Mouse (Mus musculus): ENCODE data around the gene Cubn.

The Cubn gene

DNA sequence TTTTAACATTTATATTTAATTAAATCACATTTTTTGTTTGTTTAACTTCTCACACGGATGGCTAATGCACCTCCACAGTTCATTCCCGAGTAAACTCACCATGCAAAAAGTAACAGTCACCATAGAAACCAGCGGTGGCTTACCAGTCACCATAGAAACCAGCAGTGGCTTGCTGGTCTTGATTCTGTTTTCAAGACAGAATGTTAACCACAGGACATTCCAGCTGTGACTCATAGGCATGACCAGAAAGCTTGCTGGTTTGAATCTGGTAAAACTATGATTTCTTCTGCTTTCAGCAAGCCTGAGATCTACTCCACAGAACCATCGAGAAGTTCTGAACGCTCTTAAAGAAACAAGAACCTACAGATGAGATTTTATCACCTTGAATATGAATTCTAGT is 84.3 kb downstream of the Cubn start:
- peak; percentile 75 for DNase-seq (ENCODE audit: low spot score)

DNA sequence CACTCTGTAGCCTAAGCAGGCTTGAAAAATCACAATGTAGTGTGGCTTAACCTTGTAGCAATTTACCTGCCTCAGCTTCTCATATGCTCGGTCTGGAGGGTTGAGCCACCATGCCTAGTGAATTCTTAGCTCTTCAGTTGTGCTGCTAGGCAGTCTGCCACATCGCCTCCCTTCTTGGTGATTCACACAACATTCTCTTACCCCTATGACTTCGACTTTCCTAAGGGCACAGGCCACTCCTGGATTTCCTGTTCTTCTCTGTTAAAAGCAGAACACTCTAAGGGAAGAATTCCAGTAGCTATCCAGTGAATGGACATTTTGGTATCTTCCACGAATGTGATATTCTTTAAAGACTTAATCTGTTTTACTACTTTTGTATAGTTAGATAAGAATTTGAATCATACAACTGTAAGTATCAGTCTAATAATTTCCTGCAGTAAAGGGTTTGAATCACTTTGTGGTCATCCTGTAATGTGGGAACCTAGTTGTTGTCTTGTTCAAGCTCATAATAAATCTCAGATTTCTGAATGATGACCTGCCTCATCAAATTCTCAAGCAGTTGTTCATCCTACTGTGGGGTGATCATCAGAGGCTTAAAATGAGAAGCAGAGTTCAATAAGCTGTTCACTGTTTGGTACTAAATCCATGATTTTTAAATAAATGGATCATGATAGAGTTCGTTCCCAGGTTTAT is 86.5 kb downstream of the Cubn start:
- DNase-seq (ENCODE audit: low spot score), result peak; percentile 45

DNA sequence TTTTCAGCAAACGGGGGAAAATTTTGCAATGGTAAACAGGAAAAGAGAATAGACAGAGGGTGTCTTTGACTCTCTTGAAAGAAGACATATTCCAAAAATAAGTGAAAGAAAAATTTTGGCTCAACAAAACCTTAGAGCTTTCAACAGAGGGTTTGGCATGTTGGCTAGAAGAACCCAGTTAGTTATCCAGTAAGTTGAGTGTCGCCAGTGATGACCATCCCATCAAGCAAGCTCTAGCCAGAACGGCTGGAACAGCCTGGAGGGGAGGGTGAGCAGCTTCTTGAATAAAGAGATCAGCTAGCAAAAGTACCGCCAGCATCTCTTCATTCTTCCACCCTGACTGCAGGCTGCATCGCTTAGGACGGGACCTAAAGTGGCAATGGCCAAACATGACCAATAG is 90.8 kb downstream of the Cubn start:
- DNase-seq (ENCODE audit: low spot score), result no peak

DNA sequence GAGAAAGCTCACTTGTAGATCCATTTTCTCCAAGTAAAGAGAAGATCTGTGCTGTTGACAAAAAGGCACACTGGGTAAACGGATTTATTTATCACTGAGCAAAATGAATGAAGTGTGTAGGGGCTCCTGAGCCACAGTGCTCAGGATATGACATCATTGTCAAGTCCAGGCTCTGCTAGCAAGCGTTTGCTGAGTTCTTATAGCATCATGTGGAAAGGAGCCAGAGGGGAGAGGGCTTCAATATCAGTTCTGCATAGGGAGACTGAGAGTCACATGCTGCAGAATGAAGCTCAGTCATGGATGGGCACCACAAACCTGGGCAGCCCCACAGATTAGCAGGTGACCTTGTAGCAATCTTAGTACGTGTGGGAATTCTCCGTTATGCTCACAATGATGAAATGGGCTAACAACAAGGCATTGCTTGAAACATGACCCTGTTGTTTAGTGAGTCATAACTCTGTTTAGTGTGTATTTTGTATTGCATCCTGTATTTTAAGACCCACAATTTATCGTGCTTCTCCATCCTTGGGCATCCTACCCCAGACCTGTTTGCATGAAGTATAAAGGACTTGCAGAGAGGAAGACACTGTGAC is 92.0 kb downstream of the Cubn start:
- no peak for DNase-seq (ENCODE audit: low spot score)

DNA sequence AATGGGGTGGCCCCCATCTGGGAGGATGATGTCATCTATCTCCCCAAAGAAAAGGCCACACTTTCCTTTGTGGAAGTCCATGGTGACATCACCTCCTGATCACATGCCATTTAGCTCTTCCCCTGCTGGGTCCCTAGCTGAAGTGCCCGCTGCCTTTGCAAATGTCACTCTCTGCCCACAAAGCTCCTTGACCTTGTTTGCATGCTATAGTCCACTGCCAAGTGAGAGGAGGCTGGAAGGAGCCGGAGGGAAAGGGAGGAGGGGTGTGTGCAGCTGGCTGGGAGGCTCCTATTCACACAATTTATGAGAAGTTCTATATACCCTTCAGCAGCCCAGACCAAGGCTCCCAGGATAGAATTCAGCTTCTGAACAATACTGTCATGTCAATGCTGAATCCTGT is 92.7 kb downstream of the Cubn start:
- DNase-seq (ENCODE audit: low spot score), result peak; percentile 82

DNA sequence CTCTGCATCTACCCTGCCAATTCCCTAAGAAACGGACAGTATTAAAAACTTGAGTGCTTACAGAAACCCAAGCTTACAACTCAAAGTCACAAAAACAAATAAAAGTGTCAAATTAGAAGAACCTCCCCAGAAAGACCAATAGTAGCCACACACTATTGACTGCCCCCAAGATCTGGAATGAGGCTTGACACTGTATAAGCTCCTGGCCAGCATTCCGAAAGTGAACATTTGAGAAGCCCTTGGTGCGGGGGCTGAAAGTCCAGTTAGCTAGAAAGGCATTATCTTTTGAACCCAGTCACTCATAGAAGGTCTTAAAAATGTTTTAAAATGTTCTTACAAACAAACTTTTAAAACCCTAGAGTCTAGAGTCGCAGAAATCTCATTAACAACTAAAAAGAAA is 93.1 kb downstream of the Cubn start:
- DNase-seq (ENCODE audit: low spot score), result no peak

DNA sequence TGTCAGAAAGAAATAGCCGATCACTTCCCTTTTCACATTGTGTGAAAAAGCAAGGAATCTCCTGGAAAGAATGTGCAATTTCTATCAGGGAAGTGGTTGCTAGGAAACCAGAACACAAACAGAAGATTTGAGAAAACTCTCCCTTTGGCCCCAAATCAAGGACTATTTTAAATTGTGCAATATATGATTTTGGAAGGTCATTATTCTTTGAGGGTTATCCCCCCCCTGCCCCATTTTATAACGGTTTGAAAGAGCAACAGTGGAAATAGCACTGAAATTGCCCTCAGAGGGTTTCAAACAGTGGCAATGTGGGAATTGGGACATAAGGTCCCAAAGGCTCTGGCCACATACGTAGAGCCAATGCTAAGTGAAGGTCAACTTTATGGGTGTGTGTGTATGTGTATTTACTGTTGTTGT is 95.5 kb downstream of the Cubn start:
- DNase-seq (ENCODE audit: low spot score), result peak; percentile 84

DNA sequence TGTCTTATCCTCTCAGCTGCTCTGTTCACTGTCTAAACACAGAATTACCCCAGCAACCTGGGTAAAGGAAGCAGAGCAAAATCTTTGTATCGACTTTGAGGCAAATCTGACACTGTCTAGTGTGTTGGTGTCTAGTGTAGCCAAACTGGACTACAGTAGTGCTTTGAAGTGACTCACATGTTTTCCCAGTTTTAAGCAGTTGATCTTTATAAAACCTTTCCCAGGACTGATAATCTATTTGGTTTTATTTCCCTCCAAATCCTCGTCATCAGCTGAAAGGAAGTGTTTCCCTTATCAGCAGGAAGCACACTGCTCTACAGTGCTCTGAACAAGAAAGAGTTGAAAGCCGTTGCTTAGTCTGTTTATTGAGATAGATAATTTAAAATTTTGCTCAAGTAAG is 100.6 kb downstream of the Cubn start:
- DNase-seq (ENCODE audit: low spot score), result no peak

DNA sequence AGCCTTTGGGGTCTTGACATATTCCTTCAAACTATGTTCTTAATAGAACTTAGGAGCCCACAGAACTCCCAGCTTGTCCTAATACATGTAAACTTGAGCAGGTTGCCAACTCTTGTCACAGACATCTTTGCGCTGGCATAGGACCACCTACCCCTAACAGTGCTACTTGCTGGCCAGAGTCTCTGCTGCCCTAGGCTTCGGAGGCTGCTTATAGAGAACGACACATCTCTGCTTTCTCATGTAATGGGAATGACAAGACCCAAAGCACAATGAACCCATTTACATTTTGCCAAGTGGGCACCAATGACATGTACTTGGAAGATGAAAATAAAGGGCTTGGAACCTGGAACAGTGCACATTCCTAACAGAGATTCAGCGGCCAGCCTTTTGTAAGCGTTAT is 105.0 kb downstream of the Cubn start:
- no peak for DNase-seq (ENCODE audit: low spot score)

DNA sequence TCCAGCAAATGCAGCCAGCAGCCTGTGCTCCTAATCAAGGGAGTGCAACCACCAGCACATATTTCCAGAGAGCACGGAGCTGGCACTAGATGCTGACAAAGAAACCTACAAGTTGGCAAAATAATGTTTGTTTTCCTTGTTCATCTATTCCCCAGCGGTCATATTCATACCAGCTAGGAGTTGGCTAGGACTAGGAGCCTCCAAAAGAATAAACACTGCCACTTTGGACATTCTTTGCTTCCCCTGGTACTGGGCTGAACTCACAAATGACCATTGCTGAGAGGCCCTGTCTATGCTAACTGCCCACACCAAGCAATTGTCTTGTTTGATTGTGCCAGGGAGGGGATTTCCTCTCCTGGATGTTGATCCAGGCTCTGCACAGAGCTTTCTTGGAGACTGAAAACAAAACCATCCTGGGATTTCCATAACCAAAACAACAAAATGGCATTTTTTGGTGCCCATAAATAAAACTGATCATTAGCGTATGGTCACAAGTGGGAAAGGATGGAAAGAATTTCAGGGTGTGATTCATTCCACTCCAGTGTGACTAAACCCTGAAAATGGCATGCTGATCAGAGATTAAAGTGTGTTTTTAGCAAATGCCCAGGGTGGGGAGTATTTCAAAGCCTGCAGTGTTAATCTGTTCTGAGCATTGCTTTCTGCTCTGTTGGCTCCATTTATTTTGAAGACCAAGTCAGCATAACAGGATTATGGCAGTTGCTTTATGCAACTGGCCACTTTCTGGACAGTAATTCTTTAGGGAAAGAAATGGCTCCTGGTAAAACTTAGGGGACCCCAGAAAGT is 105.9 kb downstream of the Cubn start:
- peak; percentile 83 for DNase-seq (ENCODE audit: low spot score)

DNA sequence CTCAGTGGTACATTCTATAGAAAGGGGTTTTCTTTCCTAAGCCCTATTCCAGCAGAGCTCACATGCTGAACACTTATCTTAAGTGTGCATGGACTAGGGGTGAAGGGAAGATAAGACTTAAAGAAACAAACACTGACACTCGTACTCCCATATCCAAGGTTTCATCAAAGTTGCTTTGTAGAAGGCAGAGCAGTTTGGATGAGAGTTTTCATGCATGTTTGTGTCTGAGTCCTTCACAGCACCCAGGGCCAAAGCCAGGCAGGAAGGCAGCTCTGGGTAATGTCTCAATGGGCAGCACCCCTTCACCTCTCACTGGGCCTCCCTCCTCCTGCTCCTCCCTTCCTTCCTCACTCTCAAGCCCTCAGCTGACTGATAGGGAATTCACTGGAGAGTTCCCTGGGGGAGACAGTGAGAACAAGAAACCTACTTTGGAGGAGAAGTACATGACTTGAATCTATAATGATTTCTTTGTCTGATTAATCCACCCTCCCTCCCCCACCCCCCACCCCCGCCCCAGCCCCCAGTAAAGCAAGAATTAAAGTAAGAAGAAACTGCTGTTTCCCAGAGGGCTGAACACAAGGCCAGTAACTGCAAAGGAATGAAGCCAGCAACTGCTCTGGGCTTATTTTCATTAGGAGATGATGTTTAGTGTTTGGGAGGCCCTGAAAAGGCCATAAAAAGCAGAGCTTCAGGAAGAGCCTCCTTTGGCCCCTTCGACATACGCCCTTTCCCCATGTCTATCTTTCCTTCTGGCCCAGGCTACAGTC is 106.7 kb downstream of the Cubn start:
- DNase-seq (ENCODE audit: low spot score), result peak; percentile 68

DNA sequence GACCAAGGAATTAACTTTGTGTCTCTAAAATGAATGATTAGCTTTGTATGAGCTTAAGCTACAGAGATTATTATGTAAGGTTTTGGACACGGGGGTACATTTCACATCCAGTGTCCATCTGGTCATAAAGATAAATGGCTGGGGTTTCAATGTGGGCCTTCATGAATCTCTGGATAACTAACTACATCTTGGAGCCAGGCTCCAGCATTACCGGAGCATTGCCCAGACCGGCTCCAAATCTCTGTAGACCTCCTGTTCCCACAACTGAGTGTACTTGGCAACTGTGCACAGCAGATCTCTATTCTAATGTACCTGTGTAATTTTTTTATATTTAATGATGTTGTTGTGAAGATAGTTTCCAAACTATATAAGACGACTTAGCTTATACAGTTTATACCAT is 115.4 kb downstream of the Cubn start:
- no peak for DNase-seq (ENCODE audit: low spot score)

DNA sequence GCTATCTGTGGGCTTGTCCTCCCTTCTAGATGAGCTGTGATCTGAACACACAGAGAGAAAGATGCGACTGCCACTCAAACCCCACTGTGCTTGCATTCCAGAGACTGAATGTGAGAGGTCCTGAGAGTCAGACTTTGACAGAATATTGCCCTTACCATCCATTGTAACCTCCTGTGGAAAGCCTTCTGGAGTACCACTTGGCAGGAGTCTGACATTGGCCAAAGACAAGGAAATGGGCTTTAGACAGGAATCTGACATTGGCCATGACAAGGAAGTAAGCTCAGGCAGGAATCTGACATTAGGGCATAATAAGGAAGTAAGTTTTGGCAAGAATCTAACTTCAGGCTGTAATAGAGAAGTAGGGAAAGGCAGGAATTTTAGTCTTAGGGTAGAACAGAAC is 118.3 kb downstream of the Cubn start:
- DNase-seq (ENCODE audit: low spot score), result no peak

DNA sequence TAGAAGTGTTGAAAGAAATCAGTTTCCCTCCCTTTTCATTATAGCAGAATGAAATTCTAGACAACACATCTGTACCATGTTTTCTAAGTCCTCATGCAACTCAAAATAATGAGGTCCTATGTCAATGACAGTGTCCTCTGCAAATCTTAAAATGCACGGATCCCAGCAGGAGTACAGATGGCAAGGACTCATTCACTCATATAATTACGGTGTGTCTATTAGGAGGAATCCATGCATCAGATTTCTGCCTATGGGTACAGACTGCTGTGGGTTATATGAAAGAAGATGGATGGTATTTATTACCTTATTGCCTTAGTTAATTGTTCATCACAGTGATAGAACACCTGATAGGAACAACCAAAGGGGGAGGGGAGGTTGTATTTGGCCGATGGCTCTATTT is 118.8 kb downstream of the Cubn start:
- DNase-seq (ENCODE audit: low spot score), result no peak

DNA sequence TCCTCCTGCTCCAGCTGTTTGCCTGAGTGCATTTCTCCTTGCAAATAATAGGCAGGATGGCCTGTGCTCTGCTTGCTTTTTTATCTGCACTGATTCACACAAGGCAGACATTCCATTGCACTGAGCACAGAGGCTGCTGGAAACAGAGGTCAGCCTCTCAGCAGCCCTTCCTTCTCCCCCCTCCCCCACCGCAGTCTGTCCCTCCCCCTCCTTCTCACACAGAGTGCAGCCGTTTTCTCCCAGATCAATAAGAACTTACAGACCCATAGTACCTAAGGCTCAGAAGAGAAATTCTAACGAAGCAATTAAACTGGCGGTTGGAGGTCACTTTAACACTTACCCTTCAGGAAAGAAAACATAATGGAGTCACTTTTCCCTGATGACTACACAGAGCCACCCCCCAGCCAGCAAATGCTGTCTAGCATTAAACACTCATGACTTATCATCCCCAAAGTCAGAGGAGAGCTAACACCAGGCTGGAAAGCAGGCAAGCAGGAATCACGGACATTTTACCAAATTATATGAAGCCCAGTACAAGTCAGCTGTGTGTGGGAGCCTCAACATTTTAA is 119.3 kb downstream of the Cubn start:
- DNase-seq (ENCODE audit: low spot score), result peak; percentile 79

DNA sequence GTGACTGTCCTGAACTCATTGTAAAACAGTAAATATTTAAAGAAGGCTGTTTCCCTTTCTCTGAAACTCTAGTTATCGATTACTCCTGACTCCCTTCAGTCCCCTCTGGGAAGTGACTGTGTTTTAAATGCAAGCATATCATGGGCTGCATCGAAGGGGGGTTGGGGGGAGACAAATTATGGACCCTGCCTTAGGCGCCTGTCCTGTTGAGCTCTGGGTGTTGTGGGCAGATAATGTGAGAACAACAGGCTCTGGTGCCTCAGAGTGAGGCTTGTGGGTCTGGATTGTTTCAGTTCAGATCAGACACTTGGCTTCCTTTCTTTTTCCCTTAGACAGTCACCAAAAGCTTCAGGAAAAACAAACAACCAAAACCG is 119.8 kb downstream of the Cubn start:
- peak; percentile 59 for DNase-seq (ENCODE audit: low spot score)

DNA sequence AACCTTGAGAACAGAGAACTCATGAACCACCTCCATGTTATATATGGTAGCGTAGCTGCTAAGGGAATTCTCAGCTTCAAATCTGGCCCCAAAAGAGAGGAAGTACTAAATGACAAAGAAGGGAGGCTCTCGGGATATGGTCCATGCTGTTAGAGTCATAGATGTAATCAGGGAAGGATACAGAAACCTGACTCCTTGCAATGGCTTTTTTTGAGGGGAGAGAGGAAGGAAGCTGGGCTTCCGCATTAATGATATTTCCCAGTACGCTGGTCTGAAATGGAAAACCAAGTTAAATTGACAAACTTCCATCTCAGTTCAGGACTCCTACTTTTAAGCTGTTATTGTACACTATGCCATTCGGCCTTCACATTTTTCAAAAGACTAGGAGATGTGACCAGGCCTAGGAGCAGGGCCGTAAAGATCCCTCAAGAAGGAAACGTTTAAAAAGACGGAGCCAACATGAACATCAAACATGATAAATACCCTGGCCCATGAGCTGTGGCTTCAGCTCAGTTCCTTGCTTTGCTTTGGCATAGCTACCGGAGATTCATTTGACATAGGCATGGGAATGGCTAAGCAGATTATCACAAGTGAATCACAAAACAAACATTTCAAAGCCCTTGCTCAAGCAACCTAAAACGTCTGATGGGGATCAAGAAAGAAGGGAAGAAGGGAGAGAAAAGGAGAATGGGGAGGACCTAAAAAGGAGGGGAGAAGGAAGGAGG is 120.4 kb downstream of the Cubn start:
- peak; percentile 46 for DNase-seq (ENCODE audit: low spot score)

DNA sequence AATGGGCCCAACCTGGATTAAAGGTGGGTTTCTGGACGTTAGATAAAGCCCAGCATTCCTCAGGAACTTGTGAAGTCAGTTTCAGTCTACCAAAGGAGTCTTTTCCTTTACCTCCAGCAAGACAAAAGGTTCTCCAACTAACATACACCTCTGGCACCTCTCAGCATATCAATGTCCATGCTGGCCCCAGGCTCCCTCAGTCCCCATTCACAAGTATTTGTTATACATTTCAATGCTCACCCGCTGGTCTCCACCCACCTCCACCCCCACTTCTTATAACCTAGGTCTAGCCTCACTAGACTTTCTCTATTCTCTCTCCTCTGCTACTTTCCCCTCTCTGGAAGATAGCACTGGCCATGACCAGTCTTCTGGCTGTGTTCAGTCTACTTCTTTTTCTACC is 121.1 kb downstream of the Cubn start:
- DNase-seq (ENCODE audit: low spot score), result no peak

DNA sequence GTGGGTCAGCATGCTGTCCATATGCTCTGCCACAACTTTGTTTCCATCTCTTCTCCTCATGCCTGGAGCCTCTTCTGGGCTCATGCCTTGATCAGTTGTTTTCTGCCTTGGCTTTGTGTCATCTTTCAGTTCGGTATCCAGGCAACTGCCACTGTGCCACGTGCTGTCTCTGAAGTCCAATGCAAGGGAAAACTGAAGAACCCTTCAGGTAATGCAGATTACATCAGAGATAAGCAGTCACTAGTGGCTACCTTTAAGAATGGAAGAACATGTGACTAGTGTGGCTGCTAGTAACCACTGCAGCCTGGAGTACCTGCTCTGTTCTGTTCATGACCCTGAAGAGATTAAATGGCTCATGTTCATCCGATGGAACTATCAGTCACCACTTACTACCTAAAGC is 123.1 kb downstream of the Cubn start:
- no peak for DNase-seq (ENCODE audit: low spot score)

DNA sequence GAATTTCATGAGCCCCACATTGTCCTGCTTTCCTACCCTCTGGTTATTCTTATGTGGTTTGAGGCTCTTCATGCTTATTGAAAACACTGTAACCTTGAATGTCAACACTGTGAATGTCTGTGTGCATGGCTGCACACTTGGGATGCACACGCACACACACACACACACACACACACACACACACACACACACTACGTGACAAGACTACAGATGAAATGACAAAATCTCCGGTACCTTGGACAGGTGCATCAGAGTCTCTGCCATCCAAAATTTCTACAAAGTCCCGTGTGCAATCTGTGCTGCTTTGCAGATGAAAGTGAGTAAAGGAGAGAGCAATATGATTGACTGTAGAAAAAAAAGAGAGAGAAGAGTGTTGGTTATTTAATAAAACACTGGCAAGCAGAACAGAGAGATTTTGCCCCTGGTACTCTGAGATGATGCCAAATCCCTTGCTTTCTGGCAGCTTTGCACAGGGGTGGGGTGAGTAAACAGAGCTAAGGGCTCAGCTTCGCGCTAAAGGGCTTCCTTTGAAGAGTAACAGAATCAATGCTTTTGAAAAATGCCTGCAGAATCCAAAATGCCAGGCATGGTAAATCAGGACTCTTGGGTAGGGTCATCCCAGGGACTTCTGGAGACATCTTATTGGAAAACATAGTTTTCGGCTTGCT is 133.6 kb downstream of the Cubn start:
- DNase-seq (ENCODE audit: low spot score), result peak; percentile 14

DNA sequence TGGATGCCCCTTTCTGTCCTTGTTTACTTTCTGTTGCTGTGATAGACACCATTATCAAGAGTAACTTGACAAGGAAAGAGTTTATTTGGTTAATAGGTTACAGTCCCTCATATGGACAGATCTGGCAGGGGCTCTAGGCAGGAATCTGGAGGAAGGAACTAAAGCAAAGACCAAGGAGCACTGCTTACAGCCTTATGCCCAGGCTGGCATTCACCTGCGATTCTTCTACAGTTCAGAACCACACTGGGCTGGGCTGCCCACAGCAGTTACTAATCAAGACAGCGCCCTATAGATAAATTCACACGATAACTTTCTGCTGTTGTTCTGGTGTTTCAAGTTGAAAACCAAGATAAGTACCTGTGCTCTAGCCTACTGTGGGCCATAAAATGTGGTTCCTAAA is 138.8 kb downstream of the Cubn start:
- DNase-seq (ENCODE audit: low spot score), result no peak

Data from adipocyte (in vitro differentiated cells).